Mouse (Mus musculus) hindbrain, embryonic 10.5 days (tissue): ENCODE data around the gene Gm4216. TPM values are rescaled to one million over a fixed set of nuclear protein-coding genes. Genes with fewer than 3 reads are reported as not detected.
"Not testable (repeated sequence)": the region's sequence is repeated elsewhere in the genome, so short reads cannot be mapped to it uniquely, and the experiment has no call there.

Source experiments
- DNase-seq: peaks from one replicate; pipeline ENCODE4 v3.0.0-alpha.2; 2017; ENCODE audit warnings: low spot score
- H3K27ac ChIP-seq: fragments of 300-500 bp; sonication (generic); 2 replicates; pipeline ENCODE4 v1.5.1; 2016; ENCODE audit warnings: mild to moderate bottlenecking, moderate library complexity
- H3K27me3 ChIP-seq: fragments of 300-500 bp; sonication (generic); 2 replicates; pipeline ENCODE4 v1.6.1; 2016; ENCODE audit warnings: mild to moderate bottlenecking; ENCODE audit not compliant: poor library complexity, insufficient read depth, severe bottlenecking
- H3K36me3 ChIP-seq: fragments of 300-500 bp; sonication (generic); 2 replicates; pipeline ENCODE4 v1.6.1; 2016; ENCODE audit warnings: mild to moderate bottlenecking, moderate library complexity
- H3K4me1 ChIP-seq: fragments of 300-500 bp; sonication (generic); replicated peaks from 2 replicates; pipeline ENCODE4 v1.6.1; 2016; ENCODE audit warnings: mild to moderate bottlenecking
- H3K4me3 ChIP-seq: fragments of 300-500 bp; sonication (generic); 2 replicates; pipeline ENCODE4 v1.5.1; 2016; ENCODE audit warnings: mild to moderate bottlenecking, moderate library complexity
- H3K9me3 ChIP-seq: fragments of 300-500 bp; sonication (generic); 2 replicates; pipeline ENCODE4 v1.6.1; 2016; ENCODE audit warnings: mild to moderate bottlenecking, moderate library complexity
- WGBS: fragments of 180-500 bp; shearing (Covaris S2); methylation state at CpG from one replicate; pipeline ENCODE4 v1.1.7; 2016; 5-methylcytosine and 5-hydroxymethylcytosine counted together
- polyA plus RNA-seq: library from polyadenylated mRNA; unstranded; fragments of >200 nt; fragmentation: Nextera tagmentation; extraction: Ambion mirVana; gene quantifications from 2 replicates; pipeline ENCODE4 v1.2.1, GENCODE M21; 2016

Gene Gm4216
- not detected in 2 replicates for polyA plus RNA-seq

- H3K27ac ChIP-seq, DNase-seq, H3K36me3 ChIP-seq, H3K4me3 ChIP-seq, H3K9me3 ChIP-seq, H3K27me3 ChIP-seq, H3K4me1 ChIP-seq: not testable (repeated sequence)
- WGBS = no CpG with 5 or more reads among the region's 3 CpGs
Observed at GRCm38 (mm10) chr7:23019823-23020222, at the start of gene Gm4216. Gene Gm4216, minus strand, starts transcription at chr7:23019923.

- not testable (repeated sequence) for H3K4me3 ChIP-seq, H3K9me3 ChIP-seq, H3K4me1 ChIP-seq, DNase-seq, H3K36me3 ChIP-seq, H3K27me3 ChIP-seq, H3K27ac ChIP-seq
- no CpG with 5 or more reads among the region's 1 CpGs for WGBS
Observed at GRCm38 (mm10) chr7:23067356-23067755, 47.6 kb upstream of the Gm4216 start, which contains the start of gene Gm8720. Gene Gm8720, minus strand, starts transcription at chr7:23067456.

GRCm38 (mm10) chr7:23055240-23055639 is 35.5 kb upstream of the Gm4216 start, which contains the start of gene Vmn1r163:
Gene Vmn1r163, plus strand, starts transcription at chr7:23055540.
- not testable (repeated sequence) for DNase-seq, H3K27me3 ChIP-seq, H3K9me3 ChIP-seq, H3K36me3 ChIP-seq, H3K4me1 ChIP-seq, H3K4me3 ChIP-seq, H3K27ac ChIP-seq
- no CpG with 5 or more reads among the region's 1 CpGs for WGBS

- DNase-seq, H3K27ac ChIP-seq, H3K4me3 ChIP-seq, H3K9me3 ChIP-seq, H3K27me3 ChIP-seq, H3K4me1 ChIP-seq, H3K36me3 ChIP-seq: not testable (repeated sequence)
- no CpG with 5 or more reads among the region's 5 CpGs for WGBS
Observed at GRCm38 (mm10) chr7:22984573-22984972, 35.1 kb downstream of the Gm4216 start, which contains the start of gene Gm4214. Gene Gm4214, minus strand, starts transcription at chr7:22984673.

Other genes starting within 250 kb of the Gm4216 start
- gene Vmn1r158, start 229.1 kb downstream of the Gm4216 start, polyA plus RNA-seq = not detected in 2 replicates
- not detected in 2 replicates for gene Vmn1r159, start 176.3 kb downstream of the Gm4216 start, polyA plus RNA-seq
- not detected in 2 replicates for gene Vmn1r160, start 148.7 kb downstream of the Gm4216 start, polyA plus RNA-seq
- not detected in 2 replicates for gene Gm4214, start 35.2 kb downstream of the Gm4216 start, polyA plus RNA-seq
- not detected in 2 replicates for gene Vmn1r163, start 35.6 kb upstream of the Gm4216 start, polyA plus RNA-seq
- gene Gm8720, start 47.5 kb upstream of the Gm4216 start, polyA plus RNA-seq = not detected in 2 replicates
- not detected in 2 replicates for gene Gm10662, start 124.6 kb upstream of the Gm4216 start, polyA plus RNA-seq
- gene Vmn1r165, start 197.4 kb upstream of the Gm4216 start, polyA plus RNA-seq = not detected in 2 replicates
- gene Vmn1r166, start 231.8 kb upstream of the Gm4216 start, polyA plus RNA-seq = not detected in 2 replicates